ENCODE assay signal across 22 mouse cellular contexts in genomic region chr13:100697541-100697940, GRCm38 (mm10).
"Had no signal": no experiment of that assay in that cellular context is flagged by ENCODE, and none has a peak within 500 bp of the region (broad histone marks: within the 10 kb centered on the region; RNA-seq: fewer than 3 reads in every experiment).

No protein-coding gene starts in this region.

- DNase-seq: kidney, adult 8-10 months; kidney, postnatal 10 days; kidney, postnatal 36 days; layer of hippocampus, postnatal 36 days; lung, adult 18-20 months; lung, postnatal 14 days; lung, postnatal 4 days; thymus, adult 2 months; thymus, postnatal 14 days; thymus, postnatal 4 days had no signal

- H3K27ac ChIP-seq: kidney, embryonic 15.5 days; left cerebral cortex, adult 2 months; liver, embryonic 12.5 days; liver, embryonic 15.5 days; lung, embryonic 15.5 days; midbrain, embryonic 10.5 days; midbrain, embryonic 13.5 days; neural tube, embryonic 13.5 days; stomach, postnatal 0 days had no signal

- H3K4me3 ChIP-seq: kidney, embryonic 15.5 days; left cerebral cortex, adult 2 months; liver, embryonic 12.5 days; liver, embryonic 15.5 days; lung, embryonic 15.5 days; megakaryocyte, embryonic 14.5 days; midbrain, embryonic 10.5 days; midbrain, embryonic 13.5 days; myocyte; neural tube, embryonic 13.5 days had no signal

- H3K4me1 ChIP-seq: kidney, embryonic 15.5 days; liver, embryonic 12.5 days; liver, embryonic 15.5 days; lung, embryonic 15.5 days; midbrain, embryonic 10.5 days; midbrain, embryonic 13.5 days; neural tube, embryonic 13.5 days had no signal

- ATAC-seq: liver, embryonic 12.5 days; midbrain, embryonic 13.5 days; midbrain, embryonic 16.5 days had no signal
